ENCODE assay signal across 14 mouse cellular contexts in genomic region chr19:34647630-34648029, GRCm38 (mm10). TPM values are rescaled to one million over a fixed set of nuclear protein-coding genes. Genes with fewer than 3 reads are reported as not detected.
DNase-seq lines count a peak whose midpoint lies in the region; TF ChIP-seq lines count a peak whose summit lies in the region.
"Not testable (repeated sequence)": the region's sequence is repeated elsewhere in the genome, so short reads cannot be mapped to it uniquely, and the experiment has no call there.
"Had no signal": no experiment of that assay in that cellular context is flagged by ENCODE, and none has a peak within 500 bp of the region (broad histone marks: within the 10 kb centered on the region; RNA-seq: fewer than 3 reads in every experiment).

No protein-coding gene starts in this region.

- H3K27ac ChIP-seq in kidney, adult 2 months (ENCODE audit: insufficient read depth, low read depth, low read length): not testable (repeated sequence)

- 80% methylated on average over 8 of the region's 8 CpGs for WGBS in kidney, adult 2 months
- 75% methylated on average over 8 of the region's 8 CpGs for WGBS in lung, adult 2 months

- H3K4me1 ChIP-seq in kidney, adult 2 months (ENCODE audit: control insufficient read depth, insufficient read depth, low read length); lung, adult 2 months (ENCODE audit: control insufficient read depth, insufficient read depth, low read length): not testable (repeated sequence)

- H3K36me3 ChIP-seq in kidney, adult 2 months (ENCODE audit: control insufficient read depth, insufficient read depth, low read length): not testable (repeated sequence)

- DNase-seq in cerebellum, postnatal 10 days: peak; percentile 6 to 10
- DNase-seq in kidney, adult 2 months: peak; percentile 21
- peak; percentile 16 for DNase-seq in kidney, postnatal 14 days
- peak; percentile 41 for DNase-seq in lung, adult 2 months
- peak; percentile 52 for DNase-seq in lung, postnatal 10 days
- DNase-seq in lung, postnatal 25 days (ENCODE audit: low spot score): peak; percentile 62
- DNase-seq in lung, postnatal 4 days: peak; percentile 53 to 74

- not testable (repeated sequence) for H3K27me3 ChIP-seq in kidney, adult 2 months (replicated peaks; ENCODE audit: control insufficient read depth, insufficient read depth, low read length)

- not testable (repeated sequence) for TF ChIP-seq CTCF in kidney, adult 2 months (conservative IDR thresholded peaks at IDR 0.05; ENCODE audit: insufficient read depth, insufficient read length, low read depth, low read length); lung, adult 2 months (IDR thresholded peaks at IDR 0.05; ENCODE audit: insufficient read depth, low read length)

- H3K4me3 ChIP-seq in kidney, adult 2 months (ENCODE audit: insufficient read depth, low read depth, low read length); lung, adult 2 months (replicated peaks; ENCODE audit: extremely low read depth, low read depth, low read length): not testable (repeated sequence)

- TF ChIP-seq POLR2A in kidney, adult 2 months (IDR thresholded peaks at IDR 0.05; ENCODE audit: low read depth, low read length); lung, adult 2 months (IDR thresholded peaks at IDR 0.05; ENCODE audit: borderline replicate concordance, extremely low read depth, low read depth, low read length): not testable (repeated sequence)

RNA-seq across cellular contexts. Expression of gene Ifit1, which starts 7.0 kb away (rescaled TPM):
- 3.6 and 5.6 TPM in 2 replicates for polyA plus RNA-seq in kidney, adult 2 months (2012; rRNA removed)
- polyA plus RNA-seq in lung, adult 2 months (2012; rRNA removed): 3.5 and 5.0 TPM in 2 replicates
- polyA plus RNA-seq: erythroblast, embryonic 14.5 days; forebrain, embryonic 10.5 days; G1E had no signal

RNA-seq across cellular contexts. Expression of gene Ifit1bl2, which starts 7.1 kb away (rescaled TPM):
- 0.35 and 0.42 TPM in 2 replicates for polyA plus RNA-seq in kidney, adult 2 months (2012; rRNA removed)
- polyA plus RNA-seq in lung, adult 2 months (2012; rRNA removed): 0.25 and 0.30 TPM in 2 replicates
- polyA plus RNA-seq: erythroblast, embryonic 14.5 days; forebrain, embryonic 10.5 days; forebrain, embryonic 12.5 days; G1E had no signal

RNA-seq across cellular contexts. Expression of gene Ifit3b, which starts 39.9 kb away (rescaled TPM):
- polyA plus RNA-seq in kidney, adult 2 months (2012; rRNA removed): 3.4 and 6.0 TPM in 2 replicates
- polyA plus RNA-seq in lung, adult 2 months (2012; rRNA removed): 2.1 and 4.5 TPM in 2 replicates
- polyA plus RNA-seq: embryonic facial prominence, embryonic 11.5 days; embryonic facial prominence, embryonic 13.5 days; erythroblast, embryonic 14.5 days; forebrain, embryonic 10.5 days; forebrain, embryonic 14.5 days; G1E had no signal

RNA-seq across cellular contexts. Expression of gene Ifit1bl1, which starts 45.9 kb away (rescaled TPM):
- polyA plus RNA-seq in kidney, adult 2 months (2012; rRNA removed): 0.56 and 1.4 TPM in 2 replicates
- 0.78 and 1.1 TPM in 2 replicates for polyA plus RNA-seq in lung, adult 2 months (2012; rRNA removed)
- polyA plus RNA-seq: embryonic facial prominence, embryonic 11.5 days; G1E had no signal

Comparison
In these comparisons a context has a peak if more than half of its experiments do, and no peak if none do; other contexts are left out.
1. DNase-seq: peak in every context shown above with its lines; median percentile 64 in lung, postnatal 4 days; 62 in lung, postnatal 25 days; 52 in lung, postnatal 10 days; 41 in lung, adult 2 months; 21 in kidney, adult 2 months; 16 in kidney, postnatal 14 days; 8 in cerebellum, postnatal 10 days.